12 mouse cellular contexts compared by ENCODE assay signal in genomic region chr10:93666222-93666621, GRCm38 (mm10). TPM values are rescaled to one million over a fixed set of nuclear protein-coding genes. Genes with fewer than 3 reads are reported as not detected.
DNase-seq lines count a peak whose midpoint lies in the region; ATAC-seq and TF ChIP-seq lines count a peak whose summit lies in the region.
"Had no signal": no experiment of that assay in that cellular context is flagged by ENCODE, and none has a peak within 500 bp of the region (broad histone marks: within the 10 kb centered on the region; RNA-seq: fewer than 3 reads in every experiment).

No protein-coding gene starts in this region.

- no peaks in the 10 kb centered on the region for H3K36me3 ChIP-seq in stomach, postnatal 0 days (ENCODE audit: control insufficient read depth, insufficient read depth, low read length)
- H3K36me3 ChIP-seq: lung, embryonic 15.5 days had no signal

- H3K27me3 ChIP-seq in stomach, postnatal 0 days (ENCODE audit: control insufficient read depth, insufficient read depth, low read length): no peaks in the 10 kb centered on the region
- H3K27me3 ChIP-seq: CH12.LX; lung, embryonic 15.5 days had no signal

- no peak for TF ChIP-seq CTCF in stomach, postnatal 0 days (IDR thresholded peaks at IDR 0.05; ENCODE audit: low read depth)

- H3K9ac ChIP-seq in stomach, postnatal 0 days (ENCODE audit: low read length): no peak overlapping the region
- H3K9ac ChIP-seq: lung, embryonic 15.5 days had no signal

- DNase-seq in spleen, adult 12 weeks (ENCODE audit: low spot score): peak; percentile 52
- no peak for DNase-seq in spleen, postnatal 14 days (ENCODE audit: low spot score in 2 of 2)
- peak; percentile 72 for DNase-seq in c-Kit-positive CD71-positive TER-119-negative erythroid progenitor cells, embryonic 14.5 days (ENCODE audit: low read depth)
- DNase-seq in liver: peak; percentile 86
- DNase-seq in stomach, postnatal 0 days (ENCODE audit: low spot score): peak; percentile 37
- DNase-seq in layer of hippocampus, adult 9-10 months (ENCODE audit: low spot score): no peak
- no peak for DNase-seq in T-cell, adult 2 months (ENCODE audit: low spot score)
- DNase-seq: cerebellum, adult 8-10 months; thymus, postnatal 25 days had no signal

- no peaks in the 10 kb centered on the region for H3K9me3 ChIP-seq in stomach, postnatal 0 days (ENCODE audit: control insufficient read depth, low read length)
- H3K9me3 ChIP-seq: lung, embryonic 15.5 days had no signal

- no peak for TF ChIP-seq EP300 in stomach, postnatal 0 days (optimal IDR thresholded peaks at IDR 0.05)

- H3K4me2 ChIP-seq in stomach, postnatal 0 days (replicated peaks; ENCODE audit: low read depth): no peak overlapping the region
- H3K4me2 ChIP-seq: lung, embryonic 15.5 days; midbrain, embryonic 11.5 days had no signal

- no peaks in the 10 kb centered on the region for H3K4me1 ChIP-seq in stomach, postnatal 0 days (replicated peaks; ENCODE audit: control insufficient read depth, insufficient read depth)
- H3K4me1 ChIP-seq: lung, embryonic 15.5 days had no signal

- no peak overlapping the region for H3K4me3 ChIP-seq in stomach, postnatal 0 days (ENCODE audit: low read depth, low read length)
- H3K4me3 ChIP-seq: lung, embryonic 15.5 days had no signal

- ATAC-seq in stomach, postnatal 0 days (ENCODE audit: low FRiP score, low TSS enrichment): peak; percentile 79

- no peak overlapping the region for H3K27ac ChIP-seq in stomach, postnatal 0 days (replicated peaks)
- H3K27ac ChIP-seq: lung, embryonic 15.5 days had no signal

- WGBS in stomach, postnatal 0 days: 58% methylated on average over 2 of the region's 2 CpGs

RNA-seq across cellular contexts. Expression of gene Ntn4, which starts 25.7 kb away (rescaled TPM):
- 0.76 and 0.81 TPM in 2 replicates for polyA plus RNA-seq in stomach, postnatal 0 days (2015; fragmentation: Nextera tagmentation; extraction: Ambion mirVana)

Comparison
In these comparisons a context has a peak if more than half of its experiments do, and no peak if none do; other contexts are left out.
1. DNase-seq: peak in spleen, adult 12 weeks (single experiment), c-Kit-positive CD71-positive TER-119-negative erythroid progenitor cells, embryonic 14.5 days (single experiment), liver (single experiment) and stomach, postnatal 0 days (single experiment); none in spleen, postnatal 14 days (0 of 2), layer of hippocampus, adult 9-10 months (single experiment) and T-cell, adult 2 months (single experiment).